Mouse (Mus musculus) liver, embryonic 14.5 days (tissue): ENCODE measurements around the gene Ltn1. TPM values are rescaled to one million over a fixed set of nuclear protein-coding genes. Genes with fewer than 3 reads are reported as not detected.

ENCODE experiments used
- ATAC-seq: fragments of 200-750 bp; cut with Nextera tagmentation; 2 replicates; pipeline ENCODE4 v1.8.0; 2017; ENCODE audit warnings: moderate number of reproducible peaks, mild to moderate bottlenecking, moderate library complexity; ENCODE audit not compliant: insufficient read depth
- DNase-seq, 3 experiments: peaks; one replicate each; pipeline ENCODE4 v3.0.0-alpha.2; 2012 to 2013; ENCODE audit warnings: low read depth in 3 of 3, low spot score in 3 of 3
- H3K27ac ChIP-seq: fragments of 300-500 bp; sonication (generic); 2 replicates; pipeline ENCODE4 v1.5.1; 2014; ENCODE audit warnings: moderate library complexity, mild to moderate bottlenecking, control low read depth, inconsistent platforms
- H3K27me3 ChIP-seq: fragments of 300-500 bp; sonication (generic); 2 replicates; pipeline ENCODE4 v1.6.1; 2014; ENCODE audit warnings: mild to moderate bottlenecking, low read length, moderate library complexity; ENCODE audit not compliant: control insufficient read depth, insufficient read depth
- H3K36me3 ChIP-seq: fragments of 300-500 bp; sonication (generic); replicated peaks from 2 replicates; pipeline ENCODE4 v1.6.1; 2014; ENCODE audit warnings: low read depth; ENCODE audit not compliant: control insufficient read depth, insufficient read depth
- H3K4me1 ChIP-seq, 2 experiments: fragments of 200-500 bp in 1 of 2; fragments of 300-500 bp in 1 of 2; sonication (generic) in 1 of 2; replicated peaks; 2 replicates each; pipeline ENCODE4 v1.6.1; 2012 to 2014; ENCODE audit warnings: antibody characterized with exemption in 1 of 2, inconsistent platforms in 1 of 2, low read length in 1 of 2; ENCODE audit not compliant: control insufficient read depth in 2 of 2, insufficient read depth in 2 of 2
- H3K4me2 ChIP-seq: fragments of 300-500 bp; sonication (generic); 2 replicates; pipeline ENCODE4 v1.6.1; 2014; ENCODE audit warnings: low read depth, mild to moderate bottlenecking, control low read depth, moderate library complexity
- H3K4me3 ChIP-seq, 2 experiments: fragments of 200-500 bp in 1 of 2; fragments of 300-500 bp in 1 of 2; sonication (generic) in 1 of 2; 2 replicates each; pipeline ENCODE4 v1.5.1; 2012 to 2014; ENCODE audit warnings: low read depth in 2 of 2, low read length in 2 of 2, mild to moderate bottlenecking in 2 of 2, control low read depth in 1 of 2, inconsistent platforms in 1 of 2, moderate library complexity in 1 of 2; ENCODE audit not compliant: insufficient read depth in 1 of 2
- H3K9ac ChIP-seq: fragments of 300-500 bp; sonication (generic); replicated peaks from 2 replicates; pipeline ENCODE4 v1.6.1; 2014; ENCODE audit warnings: mild to moderate bottlenecking, control low read depth, moderate library complexity
- H3K9me3 ChIP-seq: fragments of 300-500 bp; sonication (generic); 2 replicates; pipeline ENCODE4 v1.6.1; 2016; ENCODE audit warnings: low read length, mixed read lengths; ENCODE audit not compliant: control insufficient read depth
- CTCF ChIP-seq: IDR thresholded peaks from 2 replicates; pipeline ENCODE4 v1.5.1; 2016; ENCODE audit warnings: antibody characterized with exemption, low read depth, control low read depth
- EP300 ChIP-seq: IDR thresholded peaks from 2 replicates; pipeline ENCODE4 v1.6.1; 2016; ENCODE audit warnings: antibody characterized with exemption, low read depth
- WGBS: fragments of 180-500 bp; shearing (Covaris S2); extraction: QIAGEN DNeasy Blood & Tissue Kit; methylation state at CpG from one replicate; pipeline ENCODE4 v1.1.7; 2014; ENCODE audit not compliant: insufficient replicate concordance; 5-methylcytosine and 5-hydroxymethylcytosine counted together
- polyA plus RNA-seq, 2 experiments: library from polyadenylated mRNA; depleted of rRNA in 1 of 2; stranded (reverse) in 1 of 2; unstranded in 1 of 2; fragments of >200 nt; fragmentation: Nextera tagmentation in 1 of 2; extraction: Ambion mirVana in 1 of 2; gene quantifications; 2 replicates each; pipeline versions ENCODE4 v1.2.1 to v1.2.3; 2012 to 2014

Ltn1 gene
- polyA plus RNA-seq, 2 experiments = 4.6 to 11.0 TPM

DNA sequence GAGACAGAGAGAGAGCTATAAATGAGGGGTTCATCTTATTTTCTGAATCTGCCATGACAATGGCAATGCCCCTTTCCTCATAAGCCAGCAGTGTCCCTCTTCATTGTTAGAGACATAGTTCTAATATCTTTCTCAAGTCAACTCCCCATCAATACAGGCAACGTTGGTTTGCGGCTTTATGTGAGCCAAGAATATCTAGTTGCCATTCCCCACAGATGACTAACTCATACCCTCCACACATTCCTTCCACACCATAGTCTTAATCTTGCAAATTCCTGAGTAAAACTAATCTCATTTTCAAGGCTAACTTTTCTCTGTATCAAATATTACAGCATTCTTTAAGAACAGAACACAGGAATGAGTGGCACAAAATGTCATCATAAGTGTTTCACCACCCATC, 49.4 kb downstream of the Ltn1 start:
- Histone ChIP-seq H3K9ac (no peak overlapping the region), H3K9me3 (no peaks in the 10 kb centered on the region), H3K4me1 (no peaks in the 10 kb centered on the region), H3K27ac (no peak overlapping the region), H3K4me3 (no peak overlapping the region), H3K27me3 (no peaks in the 10 kb centered on the region), H3K36me3 (peaks cover 35% of the 10 kb centered on the region), H3K4me2 (no peak overlapping the region)
- 75% methylated on average over 2 of the region's 2 CpGs for WGBS
- DNase-seq (no peak), ATAC-seq (no peak)
- TF ChIP-seq CTCF (no peak), EP300 (no peak)

DNA sequence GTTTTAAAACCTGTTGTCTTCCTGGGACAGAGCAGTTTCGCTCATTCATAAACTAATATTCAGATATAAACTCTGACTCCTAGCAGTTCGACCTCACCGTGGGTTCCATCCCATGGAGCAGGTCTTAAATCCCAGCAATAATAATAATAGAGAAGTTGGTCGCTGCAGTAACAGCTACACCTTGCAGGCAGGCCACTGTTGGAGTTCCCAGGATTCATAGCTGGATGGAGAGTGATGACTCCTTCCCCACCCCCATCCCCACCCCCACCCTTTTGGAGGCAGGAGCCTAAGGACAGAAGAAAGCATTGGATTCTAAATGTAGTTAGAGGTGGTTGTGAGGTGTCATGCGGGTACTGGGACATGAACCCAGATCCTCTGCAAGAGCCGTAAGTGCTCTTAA, 66.0 kb downstream of the Ltn1 start:
- Histone ChIP-seq H3K36me3 (no peaks in the 10 kb centered on the region; the same call in 1 of the 2 replicates), H3K9me3 (no peaks in the 10 kb centered on the region), H3K27ac (no peak overlapping the region), H3K9ac (no peak overlapping the region), H3K4me2 (no peak overlapping the region), H3K4me3 (no peak overlapping the region), H3K27me3 (no peaks in the 10 kb centered on the region), H3K4me1 (no peaks in the 10 kb centered on the region)
- WGBS = 77% methylated on average over 6 of the region's 6 CpGs
- ATAC-seq (no peak), DNase-seq (no peak)
- TF ChIP-seq EP300 = no peak
- TF ChIP-seq CTCF = no peak

DNA sequence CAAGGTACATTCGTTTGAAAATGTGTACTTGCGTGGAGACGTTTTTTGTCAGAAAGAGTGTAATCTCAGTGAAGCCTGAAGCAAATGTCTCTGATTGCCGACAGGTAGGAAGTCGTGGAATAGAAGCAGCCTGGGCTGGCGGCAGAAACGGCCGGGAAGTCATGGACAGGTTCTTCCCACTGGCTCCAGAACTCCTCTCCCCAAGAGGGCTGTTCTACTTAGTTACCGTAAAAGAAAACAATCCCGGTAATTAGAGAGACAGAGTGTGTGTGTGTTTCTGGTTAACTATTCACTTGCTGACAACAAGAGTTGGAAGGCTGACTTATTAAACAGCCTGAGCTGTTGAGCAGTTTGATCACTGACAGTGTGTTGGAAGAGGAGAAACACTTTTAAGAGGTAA, 66.4 kb downstream of the Ltn1 start:
- Histone ChIP-seq H3K4me2 (no peak overlapping the region), H3K36me3 (no peaks in the 10 kb centered on the region; the same call in 1 of the 2 replicates), H3K9me3 (no peaks in the 10 kb centered on the region), H3K4me1 (no peaks in the 10 kb centered on the region), H3K27me3 (no peaks in the 10 kb centered on the region), H3K4me3 (no peak overlapping the region), H3K9ac (no peak overlapping the region), H3K27ac (no peak overlapping the region)
- TF ChIP-seq CTCF = no peak
- TF ChIP-seq EP300 = no peak
- ATAC-seq (no peak), DNase-seq (no peak)
- 74% methylated on average over 10 of the region's 10 CpGs for WGBS

DNA sequence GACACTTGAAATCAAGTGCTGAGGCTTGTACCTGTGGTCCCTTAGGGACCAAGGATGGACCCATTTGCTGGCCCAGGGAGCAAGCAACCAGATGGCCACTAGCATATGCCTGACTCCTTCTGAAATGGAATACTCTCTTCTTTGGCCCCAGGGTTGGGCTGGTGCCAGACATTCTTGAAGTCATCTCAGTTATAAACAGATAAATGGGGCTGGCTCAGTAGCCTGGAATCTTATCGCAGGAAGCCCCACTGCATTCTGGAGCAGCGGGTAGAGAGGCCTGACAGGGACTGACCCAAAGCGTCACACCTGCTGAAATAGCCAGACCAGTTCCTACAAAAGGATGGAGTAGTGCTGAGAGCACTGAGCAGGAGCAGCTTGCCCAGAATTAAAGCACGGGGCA, 68.2 kb downstream of the Ltn1 start:
- no peak overlapping the region for H3K4me2 ChIP-seq
- no peaks in the 10 kb centered on the region for H3K4me1 ChIP-seq
- H3K36me3 ChIP-seq = no peaks in the 10 kb centered on the region; the same call in 1 of the 2 replicates
- H3K27ac ChIP-seq = no peak overlapping the region
- 76% methylated on average over 4 of the region's 4 CpGs for WGBS
- H3K9me3 ChIP-seq = no peaks in the 10 kb centered on the region
- no peak overlapping the region for H3K4me3 ChIP-seq
- TF ChIP-seq CTCF (no peak), EP300 (no peak)
- ATAC-seq = no peak
- H3K27me3 ChIP-seq = no peaks in the 10 kb centered on the region
- no peak for DNase-seq
- H3K9ac ChIP-seq = no peak overlapping the region

DNA sequence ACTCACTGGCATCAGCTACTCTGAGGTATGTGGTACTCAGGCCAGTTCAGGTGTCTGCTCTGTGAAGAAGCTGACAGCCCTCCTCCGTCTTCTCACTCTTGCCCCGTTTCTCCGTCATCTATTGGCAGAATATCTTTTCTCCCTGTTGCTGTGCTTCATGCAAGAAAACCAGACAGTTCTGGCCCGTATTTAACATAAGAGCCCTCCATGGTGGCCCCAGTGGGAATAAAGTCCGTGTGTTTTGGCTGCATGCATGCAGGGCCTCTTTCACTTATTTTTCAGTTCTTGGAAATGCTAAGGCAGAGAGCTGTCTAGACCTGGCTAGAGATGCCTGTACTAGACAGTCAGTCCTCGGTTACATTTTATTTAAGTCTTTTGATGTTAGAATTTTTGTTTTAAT, 72.3 kb downstream of the Ltn1 start:
- 76% methylated on average over 6 of the region's 6 CpGs for WGBS
- Histone ChIP-seq H3K9me3 (no peaks in the 10 kb centered on the region), H3K9ac (no peak overlapping the region), H3K4me2 (no peak overlapping the region), H3K4me1 (no peaks in the 10 kb centered on the region), H3K27ac (no peak overlapping the region), H3K27me3 (no peaks in the 10 kb centered on the region), H3K4me3 (no peak overlapping the region), H3K36me3 (no peaks in the 10 kb centered on the region)
- DNase-seq (no peak), ATAC-seq (no peak)
- TF ChIP-seq EP300 = no peak
- TF ChIP-seq CTCF = no peak

DNA sequence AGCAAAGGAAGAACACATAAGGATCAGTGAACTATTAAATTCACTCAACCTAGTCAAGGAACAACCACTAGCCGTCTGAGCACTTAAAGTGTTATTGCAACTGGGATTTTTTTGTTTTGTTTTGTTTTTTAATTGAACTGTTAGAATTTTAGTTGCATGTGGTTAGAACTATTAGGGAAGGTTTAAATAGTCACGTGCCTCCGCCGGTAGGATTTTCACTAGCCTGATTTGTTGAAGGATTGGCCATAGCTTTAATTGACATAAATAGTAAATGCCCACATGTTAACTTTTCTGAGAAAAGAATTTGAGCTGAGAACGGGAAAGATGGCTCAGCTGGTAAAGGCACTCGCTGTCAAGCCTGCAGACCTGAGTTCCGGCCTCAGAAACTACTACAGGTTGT, 77.7 kb downstream of the Ltn1 start:
- H3K4me3 ChIP-seq = peak overlapping the region in 1 of 2 experiments; percentile 70; a peak in 2 of 4 replicates
- H3K27ac ChIP-seq = no peak overlapping the region
- no peaks in the 10 kb centered on the region for H3K27me3 ChIP-seq
- peak overlapping the region; percentile 63 for H3K4me2 ChIP-seq
- peaks cover 3 to 6% of the 10 kb centered on the region in 2 experiments for H3K4me1 ChIP-seq
- no peaks in the 10 kb centered on the region for H3K9me3 ChIP-seq
- H3K9ac ChIP-seq = no peak overlapping the region
- TF ChIP-seq EP300 = no peak
- no peak for TF ChIP-seq CTCF
- no peak for DNase-seq
- no peaks in the 10 kb centered on the region for H3K36me3 ChIP-seq
- 75% methylated on average over 7 of the region's 7 CpGs for WGBS
- no peak for ATAC-seq
